Mouse (Mus musculus): ENCODE measurements around the gene Igsf8. TPM values are rescaled to one million over a fixed set of nuclear protein-coding genes. Genes with fewer than 3 reads are reported as not detected.
A peak's percentile ranks its signal among the peaks of the same experiment; 100 is the strongest.

The Igsf8 gene
- polyA plus RNA-seq, 1 experiment from 2014 or later: 12.8 TPM

- Histone ChIP-seq H3K27ac (ENCODE audit: low read depth) (no peak overlapping the region), H3K9me3 (ENCODE audit: low read length) (no peaks in the 10 kb centered on the region), H3K4me1 (ENCODE audit: insufficient read depth) (peaks cover 19% of the 10 kb centered on the region), H3K4me2 (ENCODE audit: low read depth, low read length) (peak overlapping the region; percentile 72), H3K36me3 (replicated peaks; ENCODE audit: insufficient read depth, low read length) (no peaks in the 10 kb centered on the region), H3K9ac (replicated peaks) (no peak overlapping the region), H3K27me3 (ENCODE audit: insufficient read depth, low read length) (peaks cover 47% of the 10 kb centered on the region), H3K4me3 (ENCODE audit: low read depth, low read length) (peak overlapping the region; percentile 41)
- 20% methylated on average over 10 of the region's 10 CpGs for WGBS (ENCODE audit: insufficient replicate concordance)
- TF ChIP-seq EP300 (IDR thresholded peaks at IDR 0.05; ENCODE audit: low read depth): no peak
- TF ChIP-seq CTCF (IDR thresholded peaks at IDR 0.05; ENCODE audit: low read depth): no peak
- DNase-seq: no peak
- ATAC-seq: no peak
Measured at GRCm38 (mm10) chr1:172341386-172341785, 79.9 kb downstream of the Igsf8 start.

GRCm38 (mm10) chr1:172342729-172343128 is 81.3 kb downstream of the Igsf8 start:
- no peak overlapping the region for H3K27ac ChIP-seq (ENCODE audit: low read depth)
- TF ChIP-seq CTCF (IDR thresholded peaks at IDR 0.05; ENCODE audit: low read depth) (no peak), EP300 (IDR thresholded peaks at IDR 0.05; ENCODE audit: low read depth) (no peak)
- H3K4me2 ChIP-seq (ENCODE audit: low read depth, low read length): no peak overlapping the region
- H3K9ac ChIP-seq (replicated peaks): no peak overlapping the region
- peaks cover 28% of the 10 kb centered on the region for H3K4me1 ChIP-seq (ENCODE audit: insufficient read depth)
- ATAC-seq (no peak), DNase-seq (no peak)
- H3K36me3 ChIP-seq (replicated peaks; ENCODE audit: insufficient read depth, low read length): no peaks in the 10 kb centered on the region
- WGBS (ENCODE audit: insufficient replicate concordance): 78% methylated on average over 3 of the region's 3 CpGs
- peaks cover 45% of the 10 kb centered on the region for H3K27me3 ChIP-seq (ENCODE audit: insufficient read depth, low read length)
- H3K4me3 ChIP-seq (ENCODE audit: low read depth, low read length): no peak overlapping the region
- no peaks in the 10 kb centered on the region for H3K9me3 ChIP-seq (ENCODE audit: low read length)

- no peak for TF ChIP-seq EP300 (IDR thresholded peaks at IDR 0.05; ENCODE audit: low read depth)
- TF ChIP-seq CTCF (IDR thresholded peaks at IDR 0.05; ENCODE audit: low read depth): no peak
- H3K4me1 ChIP-seq (ENCODE audit: insufficient read depth): peaks cover 28% of the 10 kb centered on the region
- H3K4me2 ChIP-seq (ENCODE audit: low read depth, low read length): no peak overlapping the region
- ATAC-seq (no peak), DNase-seq (no peak)
- 49% methylated on average over 3 of the region's 3 CpGs for WGBS (ENCODE audit: insufficient replicate concordance)
- no peaks in the 10 kb centered on the region for H3K36me3 ChIP-seq (replicated peaks; ENCODE audit: insufficient read depth, low read length)
- no peak overlapping the region for H3K4me3 ChIP-seq (ENCODE audit: low read depth, low read length)
- no peaks in the 10 kb centered on the region for H3K9me3 ChIP-seq (ENCODE audit: low read length)
- peaks cover 37% of the 10 kb centered on the region for H3K27me3 ChIP-seq (ENCODE audit: insufficient read depth, low read length)
- H3K9ac ChIP-seq (replicated peaks): no peak overlapping the region
- no peak overlapping the region for H3K27ac ChIP-seq (ENCODE audit: low read depth)
Measured at GRCm38 (mm10) chr1:172343914-172344313, 82.5 kb downstream of the Igsf8 start.

- no peak overlapping the region for H3K9ac ChIP-seq (replicated peaks)
- WGBS (ENCODE audit: insufficient replicate concordance): 65% methylated on average over 7 of the region's 7 CpGs
- ATAC-seq: no peak
- DNase-seq: no peak
- no peaks in the 10 kb centered on the region for H3K9me3 ChIP-seq (ENCODE audit: low read length)
- H3K4me1 ChIP-seq (ENCODE audit: insufficient read depth): peaks cover 28% of the 10 kb centered on the region
- TF ChIP-seq CTCF (IDR thresholded peaks at IDR 0.05; ENCODE audit: low read depth) (no peak), EP300 (IDR thresholded peaks at IDR 0.05; ENCODE audit: low read depth) (no peak)
- H3K27me3 ChIP-seq (ENCODE audit: insufficient read depth, low read length): peaks cover 30% of the 10 kb centered on the region
- no peak overlapping the region for H3K4me2 ChIP-seq (ENCODE audit: low read depth, low read length)
- H3K4me3 ChIP-seq (ENCODE audit: low read depth, low read length): no peak overlapping the region
- no peak overlapping the region for H3K27ac ChIP-seq (ENCODE audit: low read depth)
- H3K36me3 ChIP-seq (replicated peaks; ENCODE audit: insufficient read depth, low read length): no peaks in the 10 kb centered on the region
Measured at GRCm38 (mm10) chr1:172344820-172345219, 83.4 kb downstream of the Igsf8 start.

- peaks cover 16% of the 10 kb centered on the region for H3K27me3 ChIP-seq (ENCODE audit: insufficient read depth, low read length)
Measured at GRCm38 (mm10) chr1:172346707-172347106, 85.3 kb downstream of the Igsf8 start.

GRCm38 (mm10) chr1:172347382-172347781 is 85.9 kb downstream of the Igsf8 start:
- Histone ChIP-seq H3K9ac (replicated peaks) (no peak overlapping the region), H3K4me3 (ENCODE audit: low read depth, low read length) (no peak overlapping the region), H3K4me1 (ENCODE audit: insufficient read depth) (peaks cover 22% of the 10 kb centered on the region), H3K27ac (ENCODE audit: low read depth) (0 out of 2 replicates have a peak overlapping the region, but pooled peaks have one; percentile 19), H3K4me2 (ENCODE audit: low read depth, low read length) (no peak overlapping the region), H3K27me3 (ENCODE audit: insufficient read depth, low read length) (peaks cover 12% of the 10 kb centered on the region), H3K9me3 (ENCODE audit: low read length) (no peaks in the 10 kb centered on the region), H3K36me3 (replicated peaks; ENCODE audit: insufficient read depth, low read length) (no peaks in the 10 kb centered on the region)
- DNase-seq (no peak), ATAC-seq (no peak)
- WGBS (ENCODE audit: insufficient replicate concordance): 62% methylated on average over 12 of the region's 12 CpGs
- no peak for TF ChIP-seq EP300 (IDR thresholded peaks at IDR 0.05; ENCODE audit: low read depth)
- no peak for TF ChIP-seq CTCF (IDR thresholded peaks at IDR 0.05; ENCODE audit: low read depth)

More at GRCm38 (mm10) chr1:172346707-172347106, 85.3 kb downstream of the Igsf8 start:
- Histone ChIP-seq H3K4me1 (ENCODE audit: insufficient read depth) (peaks cover 22% of the 10 kb centered on the region), H3K36me3 (replicated peaks; ENCODE audit: insufficient read depth, low read length) (no peaks in the 10 kb centered on the region), H3K4me2 (ENCODE audit: low read depth, low read length) (no peak overlapping the region), H3K9ac (replicated peaks) (no peak overlapping the region), H3K9me3 (ENCODE audit: low read length) (no peaks in the 10 kb centered on the region), H3K4me3 (ENCODE audit: low read depth, low read length) (no peak overlapping the region), H3K27ac (ENCODE audit: low read depth) (0 out of 2 replicates have a peak overlapping the region, but pooled peaks have one; percentile 30)
- DNase-seq: peak; percentile 33
- WGBS (ENCODE audit: insufficient replicate concordance): 69% methylated on average over 10 of the region's 10 CpGs
- peak; percentile 24 for TF ChIP-seq CTCF (IDR thresholded peaks at IDR 0.05; ENCODE audit: low read depth)
- no peak for TF ChIP-seq EP300 (IDR thresholded peaks at IDR 0.05; ENCODE audit: low read depth)
- peak; percentile 82 for ATAC-seq
